Mouse (Mus musculus): Measurements from ENCODE around the gene Megf6.
A peak's percentile ranks its signal among the peaks of the same experiment; 100 is the strongest.

The Megf6 gene

DNA sequence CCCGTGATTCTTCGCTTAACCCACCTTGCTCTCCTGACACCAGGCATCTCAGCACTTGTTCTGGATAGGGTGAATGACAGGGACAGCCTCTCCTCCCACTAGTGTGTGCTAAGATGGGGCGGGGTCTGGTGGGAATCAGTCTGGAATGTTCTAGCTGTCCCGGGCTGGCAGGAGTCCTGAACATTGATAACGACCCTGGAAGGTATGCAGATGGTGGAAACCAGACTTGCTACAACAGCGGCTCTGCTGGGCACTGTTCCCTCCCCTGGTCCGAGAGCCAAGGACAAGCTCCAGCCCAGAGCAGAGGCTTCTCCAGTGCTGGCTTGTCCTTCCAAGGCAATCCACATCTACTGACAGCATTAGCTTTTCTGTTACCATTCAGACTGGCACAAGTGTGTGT lies 43.1 kb downstream of the Megf6 start:
- no peak for DNase-seq (ENCODE audit: low spot score in 2 of 2)

- DNase-seq (ENCODE audit: low spot score in 2 of 2) = no peak
Observed at GRCm38 (mm10) chr4:154214075-154214474, 43.5 kb downstream of the Megf6 start.

- DNase-seq (ENCODE audit: low spot score in 2 of 2) = no peak
Observed at GRCm38 (mm10) chr4:154217711-154218350, 47.3 kb downstream of the Megf6 start.

GRCm38 (mm10) chr4:154222773-154223172 lies 52.2 kb downstream of the Megf6 start:
- DNase-seq (ENCODE audit: low spot score in 2 of 2) = no peak

DNA sequence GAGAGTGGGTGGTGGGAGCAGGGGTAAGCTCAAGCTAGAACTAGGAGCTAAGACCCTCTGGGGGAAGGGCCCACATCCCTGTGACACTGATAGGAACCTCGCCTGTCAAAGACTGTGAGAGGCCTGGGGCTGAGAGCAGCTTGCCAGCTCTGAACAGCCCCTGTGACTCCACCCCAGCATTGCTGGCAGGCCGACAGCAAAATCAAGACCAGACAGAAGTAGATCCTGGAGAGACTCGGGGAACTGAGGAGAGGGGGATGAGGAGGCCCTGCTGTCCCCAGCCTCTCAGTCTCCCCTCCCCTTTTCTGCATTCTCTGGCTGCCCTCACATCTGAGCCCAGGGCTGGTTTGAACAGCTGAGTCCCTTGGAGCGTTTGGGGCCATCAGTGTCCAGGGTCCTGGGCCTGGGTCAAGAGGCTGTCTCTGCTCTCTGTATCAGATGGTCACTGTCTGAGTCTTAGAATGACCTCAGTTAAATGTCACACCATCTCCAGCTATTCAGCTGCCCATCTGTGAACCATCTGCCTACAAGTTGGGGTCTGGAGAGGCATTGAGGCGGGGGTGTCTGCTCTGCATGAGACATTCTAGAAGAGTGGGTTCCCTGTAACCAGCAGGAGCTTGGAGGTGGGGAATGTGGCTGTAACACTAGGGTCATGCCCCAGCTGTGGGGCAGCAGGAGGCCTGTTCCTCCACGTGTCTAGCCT lies 53.9 kb downstream of the Megf6 start:
- DNase-seq (ENCODE audit: low spot score in 2 of 2) = no peak

- no peak for DNase-seq (ENCODE audit: low spot score in 2 of 2)
Observed at GRCm38 (mm10) chr4:154224970-154225309, 54.4 kb downstream of the Megf6 start.

DNA sequence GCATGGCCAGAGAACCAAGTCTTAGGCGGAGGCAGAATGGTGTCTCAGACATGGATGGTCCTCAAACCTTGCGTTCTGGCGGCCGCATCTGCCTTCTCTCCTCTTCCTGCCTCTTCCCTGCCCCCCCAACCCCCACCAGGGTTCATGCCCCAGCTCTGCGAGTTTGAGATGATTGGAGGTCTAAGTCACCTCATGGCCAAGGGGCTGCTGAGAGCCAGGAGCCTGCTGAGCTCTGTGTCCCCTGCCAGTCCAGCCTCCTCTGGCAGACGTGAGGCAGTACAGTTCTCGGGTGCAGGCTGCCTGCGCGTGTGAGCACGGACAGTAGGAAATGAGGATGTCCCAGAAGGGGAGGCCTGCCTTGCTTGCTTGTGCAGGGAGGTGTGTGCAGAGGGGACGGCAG lies 56.1 kb downstream of the Megf6 start:
- DNase-seq (ENCODE audit: low spot score in 2 of 2) = no peak

DNA sequence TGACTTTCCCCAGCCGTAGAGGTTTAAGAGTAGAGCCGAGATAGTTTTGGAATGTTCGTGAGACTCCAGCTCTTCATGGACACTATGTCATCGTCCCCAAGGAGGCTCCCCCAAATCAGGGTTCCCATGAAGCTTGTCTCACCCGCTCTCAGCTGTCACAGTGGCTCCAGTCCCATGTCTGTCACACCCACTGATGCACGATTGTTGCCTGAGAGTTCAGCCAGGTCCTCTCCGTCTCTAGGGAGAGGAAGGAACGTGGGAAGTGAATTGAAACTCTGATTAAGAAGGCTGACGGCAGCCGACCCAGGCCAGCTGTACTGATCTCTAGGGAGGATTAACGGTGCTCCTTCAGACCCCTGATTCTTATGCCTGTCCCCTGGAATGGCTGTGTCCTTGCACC lies 57.8 kb downstream of the Megf6 start:
- DNase-seq (ENCODE audit: low spot score in 2 of 2) = no peak

GRCm38 (mm10) chr4:154229569-154229968 lies 59.0 kb downstream of the Megf6 start:
- DNase-seq (ENCODE audit: low spot score in 2 of 2) = no peak

DNA sequence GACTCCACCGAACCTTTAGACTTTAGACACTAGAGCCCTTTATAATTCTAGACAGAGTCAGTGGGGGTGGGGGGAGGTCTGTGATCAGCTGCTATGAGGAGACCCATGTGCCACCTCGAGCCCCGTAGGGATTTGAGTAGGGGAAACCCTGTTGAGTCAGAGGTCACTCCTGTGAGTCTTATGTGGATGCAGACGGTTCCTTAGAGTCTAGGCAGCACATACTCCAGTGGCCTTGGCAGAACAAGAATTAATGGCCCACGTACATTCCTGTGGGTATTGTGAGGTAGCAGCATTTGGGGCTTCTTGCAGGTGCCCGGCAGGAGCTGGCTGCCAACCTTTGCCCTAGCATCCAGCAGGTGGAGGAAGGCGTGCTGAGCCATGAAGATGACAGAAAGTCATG lies 60.9 kb downstream of the Megf6 start:
- DNase-seq (ENCODE audit: low spot score in 2 of 2) = no peak

- no peak for DNase-seq (ENCODE audit: low spot score in 2 of 2)
Observed at GRCm38 (mm10) chr4:154232295-154232694, 61.8 kb downstream of the Megf6 start.

GRCm38 (mm10) chr4:154236001-154236400 lies 65.5 kb downstream of the Megf6 start:
- DNase-seq (ENCODE audit: low spot score in 2 of 2) = no peak

- no peak for DNase-seq (ENCODE audit: low spot score in 2 of 2)
Observed at GRCm38 (mm10) chr4:154236893-154237292, 66.4 kb downstream of the Megf6 start.

DNA sequence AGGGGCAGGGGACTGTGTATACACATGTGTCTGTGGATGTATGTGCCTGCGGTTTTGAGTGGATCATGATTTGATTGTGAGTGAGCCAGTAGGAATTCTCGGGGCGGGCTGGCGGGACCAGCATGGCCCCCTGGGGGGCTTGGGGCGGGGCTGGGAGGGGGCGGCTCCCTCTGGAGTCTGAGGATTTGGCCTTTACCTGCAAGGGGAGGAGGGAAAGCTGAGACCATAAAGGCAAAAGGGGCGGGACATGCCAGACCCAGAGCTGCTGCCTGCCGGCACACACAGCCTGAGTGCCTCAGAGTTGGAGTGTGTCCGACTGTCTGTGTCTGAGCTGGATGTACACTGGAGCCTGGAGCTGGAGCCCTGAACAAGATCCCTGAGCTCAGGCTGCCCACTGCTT lies 66.8 kb downstream of the Megf6 start:
- DNase-seq (ENCODE audit: low spot score in 2 of 2) = no peak

DNA sequence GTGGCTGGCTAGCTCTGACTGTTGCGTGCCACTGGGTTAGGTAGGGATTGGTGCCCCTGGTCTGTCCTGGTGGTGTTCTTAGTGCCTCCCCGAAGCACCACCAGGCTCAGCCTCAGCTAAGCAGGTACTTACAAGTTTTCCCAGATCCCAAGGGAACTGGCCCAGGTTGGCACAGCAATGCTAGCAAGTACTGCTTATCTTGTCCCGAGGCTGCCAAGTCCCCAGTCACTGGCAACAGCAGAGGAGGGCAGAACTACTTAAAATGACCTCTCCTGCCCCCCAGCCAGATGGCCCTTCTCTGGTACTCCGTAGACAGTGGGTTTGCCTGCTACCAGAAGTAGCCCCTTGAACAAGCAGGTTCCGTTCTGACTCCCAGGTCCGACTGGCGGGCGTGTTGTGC lies 68.7 kb downstream of the Megf6 start:
- no peak for DNase-seq (ENCODE audit: low spot score in 2 of 2)

DNA sequence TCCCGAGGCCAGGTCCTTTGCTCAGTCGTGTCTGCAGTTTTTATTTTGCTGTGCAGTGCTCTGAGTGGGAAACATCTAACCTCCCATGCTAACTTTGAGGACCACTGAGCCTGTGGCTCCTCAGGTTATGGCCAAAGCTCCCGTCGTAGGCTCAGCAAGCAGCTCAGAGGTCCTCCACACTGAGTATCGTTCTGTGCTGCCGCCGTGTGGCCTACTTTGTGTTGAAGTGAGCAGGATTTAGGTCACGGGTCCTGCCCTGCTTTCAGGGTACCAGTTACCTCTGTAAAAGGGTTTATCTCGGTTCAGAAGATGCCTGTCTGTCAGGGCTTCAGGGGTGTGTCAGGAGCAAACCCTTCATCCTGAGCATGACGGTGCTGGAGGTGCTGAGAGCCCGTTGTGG lies 70.1 kb downstream of the Megf6 start:
- DNase-seq (ENCODE audit: low spot score in 2 of 2) = no peak

- no peak for DNase-seq (ENCODE audit: low spot score in 2 of 2)
Observed at GRCm38 (mm10) chr4:154245342-154245741, 74.8 kb downstream of the Megf6 start.

- DNase-seq (ENCODE audit: low spot score in 2 of 2) = peak in 1 of 2 experiments; percentile 46
Observed at GRCm38 (mm10) chr4:154246115-154247040, 75.8 kb downstream of the Megf6 start.

DNA sequence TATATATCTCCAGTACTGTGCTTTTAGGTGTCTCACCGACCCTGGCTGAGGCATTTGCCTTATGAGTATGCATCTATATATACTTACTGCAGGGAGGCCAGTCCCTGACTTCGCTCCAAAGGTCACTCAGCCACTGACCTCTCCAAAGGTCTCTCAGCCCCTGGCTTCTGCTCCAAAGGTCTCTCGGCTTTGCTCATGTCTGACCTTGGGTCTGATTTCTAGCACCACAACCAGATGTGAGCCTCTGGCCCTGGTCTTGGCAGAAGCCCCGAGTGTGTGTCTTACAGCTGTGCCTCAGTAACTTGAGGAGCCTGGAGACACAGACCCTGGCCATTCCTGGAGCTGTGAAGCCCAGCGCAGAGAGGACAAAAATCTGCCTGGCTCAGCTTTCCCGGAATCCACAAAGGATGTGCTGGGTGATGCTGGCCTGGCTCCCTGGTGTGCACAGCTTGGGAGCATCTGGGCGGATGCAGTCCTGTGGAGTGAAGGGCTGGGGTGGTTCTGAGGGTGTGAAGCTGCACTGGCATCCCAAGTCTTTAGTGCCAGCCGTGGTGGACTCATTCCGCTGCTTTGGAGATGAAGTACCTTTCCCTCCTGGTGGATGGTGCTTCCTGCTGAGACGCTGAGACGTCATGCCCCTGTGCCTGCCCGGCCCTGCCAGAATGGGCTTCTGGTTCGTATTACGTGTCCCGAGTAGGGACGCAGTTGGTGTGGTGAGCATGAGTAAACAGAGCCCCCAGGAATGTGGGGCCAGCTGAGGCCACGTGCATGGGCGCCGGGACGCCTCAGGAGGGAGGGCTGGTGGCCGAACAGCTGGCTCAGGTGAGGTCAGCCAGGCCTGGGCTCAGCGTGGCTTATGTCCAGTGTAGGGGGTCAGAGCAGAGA lies 76.9 kb downstream of the Megf6 start:
- DNase-seq (ENCODE audit: low spot score in 2 of 2) = no peak

DNA sequence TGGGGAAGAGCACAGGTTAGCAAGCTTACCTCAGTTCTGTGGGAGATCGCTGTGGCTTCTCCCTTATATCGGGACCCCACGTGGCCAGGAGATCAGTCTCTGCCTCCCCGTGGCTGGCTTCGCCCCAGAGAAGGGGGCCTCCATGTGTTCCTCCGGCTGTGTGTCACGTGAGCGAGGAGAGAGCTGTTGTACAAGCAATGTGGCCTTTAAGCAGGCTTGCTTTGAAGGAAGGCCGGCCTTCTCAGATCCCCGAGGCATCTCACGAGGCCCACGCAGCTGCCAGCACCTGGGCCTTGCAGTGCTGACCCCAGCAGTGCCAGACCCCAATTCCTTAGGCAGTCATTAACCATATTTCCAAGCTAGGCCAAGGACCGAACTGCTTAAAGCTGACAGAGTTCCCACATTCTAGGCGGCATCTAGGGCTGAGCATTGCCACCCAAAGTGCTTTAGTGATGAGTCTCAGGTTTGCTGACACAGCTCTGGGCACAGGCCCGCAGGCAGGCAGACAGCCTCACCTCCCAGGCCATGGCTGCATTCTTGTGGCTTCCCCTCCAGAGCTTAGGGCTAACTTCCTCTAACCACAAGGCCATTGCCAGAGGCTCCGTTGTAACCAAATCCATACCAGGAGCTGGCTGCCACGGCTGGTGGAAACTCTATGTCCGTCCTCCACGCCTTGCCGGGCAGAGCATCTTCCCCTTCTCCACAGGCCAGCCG lies 77.7 kb downstream of the Megf6 start:
- no peak for DNase-seq (ENCODE audit: low spot score in 2 of 2)

- no peak for DNase-seq (ENCODE audit: low spot score in 2 of 2)
Observed at GRCm38 (mm10) chr4:154249316-154249715, 78.8 kb downstream of the Megf6 start.
